Mouse (Mus musculus): ENCODE data around the gene Hal. TPM values are rescaled to one million over a fixed set of nuclear protein-coding genes. Genes with fewer than 3 reads are reported as not detected.

Gene Hal
- polyA plus RNA-seq, 1 experiment from 2014 or later, result not detected

- H3K4me3 ChIP-seq (ENCODE audit: control insufficient read depth in 1 of 2, insufficient read depth in 1 of 2, low read depth in 1 of 2, low read length in 2 of 2), result no peak overlapping the region
- H3K4me1 ChIP-seq (ENCODE audit: control insufficient read depth in 2 of 2, insufficient read depth in 2 of 2, low read length in 2 of 2), result peaks cover 0 to 3% of the 10 kb centered on the region in 2 experiments; a peak in 1 of 4 replicates
- no peak overlapping the region for H3K27ac ChIP-seq (replicated peaks in 1 of 2; ENCODE audit: control insufficient read depth in 1 of 2, insufficient read depth in 1 of 2, low read depth in 2 of 2, low read length in 2 of 2)
- no peak overlapping the region for H3K4me2 ChIP-seq (ENCODE audit: low read length)
- H3K27me3 ChIP-seq (ENCODE audit: control insufficient read depth, insufficient read depth, low read length), result no peaks in the 10 kb centered on the region
- H3K36me3 ChIP-seq (ENCODE audit: control insufficient read depth, insufficient read depth, low read length), result peaks cover 88% of the 10 kb centered on the region
- ATAC-seq (ENCODE audit: insufficient number of reproducible peaks, insufficient read depth, low FRiP score, low read depth), result no peak
- no peak overlapping the region for H3K9ac ChIP-seq (ENCODE audit: low read length)
- H3K9me3 ChIP-seq (ENCODE audit: control insufficient read depth, low read length), result no peaks in the 10 kb centered on the region
- 82% methylated on average over 7 of the region's 7 CpGs for WGBS
These were observed 25.7 kb upstream of the Hal start for GRCm38 (mm10) chr10:93462692-93463382.

GRCm38 (mm10) chr10:93463611-93464010 is 25.0 kb upstream of the Hal start:
- Histone ChIP-seq H3K27ac (replicated peaks in 1 of 2; ENCODE audit: control insufficient read depth in 1 of 2, insufficient read depth in 1 of 2, low read depth in 2 of 2, low read length in 2 of 2) (no peak overlapping the region), H3K9ac (ENCODE audit: low read length) (no peak overlapping the region), H3K4me3 (ENCODE audit: control insufficient read depth in 1 of 2, insufficient read depth in 1 of 2, low read depth in 1 of 2, low read length in 2 of 2) (no peak overlapping the region), H3K9me3 (ENCODE audit: control insufficient read depth, low read length) (no peaks in the 10 kb centered on the region), H3K4me1 (ENCODE audit: control insufficient read depth in 2 of 2, insufficient read depth in 2 of 2, low read length in 2 of 2) (no peaks in the 10 kb centered on the region), H3K36me3 (ENCODE audit: control insufficient read depth, insufficient read depth, low read length) (peaks cover 92% of the 10 kb centered on the region), H3K27me3 (ENCODE audit: control insufficient read depth, insufficient read depth, low read length) (no peaks in the 10 kb centered on the region), H3K4me2 (ENCODE audit: low read length) (no peak overlapping the region)
- no peak for ATAC-seq (ENCODE audit: insufficient number of reproducible peaks, insufficient read depth, low FRiP score, low read depth)
- WGBS, result 93% methylated on average over 13 of the region's 13 CpGs

DNA sequence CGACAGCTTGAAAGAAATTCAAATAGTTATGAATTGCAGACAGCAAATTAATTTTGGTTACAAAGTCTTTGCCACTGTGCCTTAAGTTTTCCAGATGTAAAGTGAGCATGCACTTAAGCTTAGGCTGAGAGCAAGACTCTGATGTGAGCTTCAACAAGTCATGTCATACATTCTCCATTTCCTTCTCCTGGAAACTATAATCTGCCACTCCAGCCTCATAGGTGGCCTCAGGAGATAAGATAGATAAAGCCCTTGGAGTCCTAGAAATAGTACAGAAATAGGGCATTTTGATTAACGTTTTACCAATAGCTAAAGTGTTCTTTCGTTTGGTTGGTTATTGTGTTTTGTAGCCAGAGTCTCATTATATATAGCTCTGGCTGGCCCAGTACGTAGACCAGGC is 21.3 kb upstream of the Hal start:
- H3K4me2 ChIP-seq (ENCODE audit: low read length), result no peak overlapping the region
- no peaks in the 10 kb centered on the region for H3K4me1 ChIP-seq (ENCODE audit: control insufficient read depth in 2 of 2, insufficient read depth in 2 of 2, low read length in 2 of 2)
- WGBS, result 84% methylated on average over 4 of the region's 4 CpGs
- peaks cover 95% of the 10 kb centered on the region for H3K36me3 ChIP-seq (ENCODE audit: control insufficient read depth, insufficient read depth, low read length)
- no peaks in the 10 kb centered on the region for H3K27me3 ChIP-seq (ENCODE audit: control insufficient read depth, insufficient read depth, low read length)
- no peak for ATAC-seq (ENCODE audit: insufficient number of reproducible peaks, insufficient read depth, low FRiP score, low read depth)
- no peak overlapping the region for H3K9ac ChIP-seq (ENCODE audit: low read length)
- no peak overlapping the region for H3K27ac ChIP-seq (replicated peaks in 1 of 2; ENCODE audit: control insufficient read depth in 1 of 2, insufficient read depth in 1 of 2, low read depth in 2 of 2, low read length in 2 of 2)
- no peaks in the 10 kb centered on the region for H3K9me3 ChIP-seq (ENCODE audit: control insufficient read depth, low read length)
- no peak overlapping the region for H3K4me3 ChIP-seq (ENCODE audit: control insufficient read depth in 1 of 2, insufficient read depth in 1 of 2, low read depth in 1 of 2, low read length in 2 of 2)

DNA sequence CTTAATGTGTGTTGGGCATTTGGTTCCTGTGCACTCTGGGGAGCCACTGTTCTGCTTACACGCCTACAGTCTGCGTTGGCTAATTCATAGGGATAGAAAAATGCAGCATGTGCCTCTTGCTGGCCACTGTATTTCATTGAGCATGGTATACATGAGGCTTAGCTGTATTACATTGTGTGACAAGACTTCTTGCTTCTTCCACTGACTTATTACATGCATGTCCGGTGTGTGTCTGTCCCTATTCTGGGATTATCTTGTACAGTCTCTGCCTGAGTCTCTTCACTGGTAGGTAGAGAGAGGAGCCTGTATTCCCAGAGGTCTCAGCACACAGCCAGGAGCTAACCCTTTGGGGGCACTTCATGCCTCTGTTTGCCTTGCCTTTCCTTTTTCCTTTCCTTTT is 20.8 kb upstream of the Hal start:
- ATAC-seq (ENCODE audit: insufficient number of reproducible peaks, insufficient read depth, low FRiP score, low read depth), result no peak
- no peaks in the 10 kb centered on the region for H3K27me3 ChIP-seq (ENCODE audit: control insufficient read depth, insufficient read depth, low read length)
- no peaks in the 10 kb centered on the region for H3K9me3 ChIP-seq (ENCODE audit: control insufficient read depth, low read length)
- 98% methylated on average over 3 of the region's 3 CpGs for WGBS
- H3K4me3 ChIP-seq (ENCODE audit: control insufficient read depth in 1 of 2, insufficient read depth in 1 of 2, low read depth in 1 of 2, low read length in 2 of 2), result no peak overlapping the region
- H3K27ac ChIP-seq (replicated peaks in 1 of 2; ENCODE audit: control insufficient read depth in 1 of 2, insufficient read depth in 1 of 2, low read depth in 2 of 2, low read length in 2 of 2), result no peak overlapping the region
- H3K4me2 ChIP-seq (ENCODE audit: low read length), result no peak overlapping the region
- peaks cover 95% of the 10 kb centered on the region for H3K36me3 ChIP-seq (ENCODE audit: control insufficient read depth, insufficient read depth, low read length)
- no peak overlapping the region for H3K9ac ChIP-seq (ENCODE audit: low read length)
- no peaks in the 10 kb centered on the region for H3K4me1 ChIP-seq (ENCODE audit: control insufficient read depth in 2 of 2, insufficient read depth in 2 of 2, low read length in 2 of 2)

DNA sequence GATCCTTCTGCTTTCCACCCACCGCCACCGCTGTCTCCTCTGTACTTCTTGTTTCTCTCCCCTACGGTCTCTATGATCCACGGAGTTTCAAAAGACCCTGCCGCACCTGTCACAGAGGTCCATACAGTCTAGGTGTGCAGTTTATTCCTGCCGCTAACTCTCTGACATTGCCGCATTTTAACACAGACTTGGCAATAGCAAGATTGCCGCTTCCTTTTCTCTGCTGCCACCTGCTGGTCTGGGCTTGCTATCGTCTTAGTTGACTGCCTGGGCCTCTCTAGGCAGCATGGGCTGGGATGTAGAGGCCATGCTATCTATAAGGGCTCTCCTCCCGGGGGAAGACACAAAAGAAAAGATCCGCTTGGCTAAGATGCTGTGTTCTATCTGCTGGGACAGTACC is 17.2 kb upstream of the Hal start:
- Histone ChIP-seq H3K4me3 (ENCODE audit: control insufficient read depth in 1 of 2, insufficient read depth in 1 of 2, low read depth in 1 of 2, low read length in 2 of 2) (no peak overlapping the region), H3K27me3 (ENCODE audit: control insufficient read depth, insufficient read depth, low read length) (no peaks in the 10 kb centered on the region), H3K9me3 (ENCODE audit: control insufficient read depth, low read length) (no peaks in the 10 kb centered on the region), H3K36me3 (ENCODE audit: control insufficient read depth, insufficient read depth, low read length) (peaks cover 95% of the 10 kb centered on the region), H3K9ac (ENCODE audit: low read length) (no peak overlapping the region), H3K4me2 (ENCODE audit: low read length) (no peak overlapping the region), H3K4me1 (ENCODE audit: control insufficient read depth in 2 of 2, insufficient read depth in 2 of 2, low read length in 2 of 2) (no peaks in the 10 kb centered on the region), H3K27ac (replicated peaks in 1 of 2; ENCODE audit: control insufficient read depth in 1 of 2, insufficient read depth in 1 of 2, low read depth in 2 of 2, low read length in 2 of 2) (no peak overlapping the region)
- no peak for ATAC-seq (ENCODE audit: insufficient number of reproducible peaks, insufficient read depth, low FRiP score, low read depth)
- WGBS, result 58% methylated on average over 11 of the region's 11 CpGs

DNA sequence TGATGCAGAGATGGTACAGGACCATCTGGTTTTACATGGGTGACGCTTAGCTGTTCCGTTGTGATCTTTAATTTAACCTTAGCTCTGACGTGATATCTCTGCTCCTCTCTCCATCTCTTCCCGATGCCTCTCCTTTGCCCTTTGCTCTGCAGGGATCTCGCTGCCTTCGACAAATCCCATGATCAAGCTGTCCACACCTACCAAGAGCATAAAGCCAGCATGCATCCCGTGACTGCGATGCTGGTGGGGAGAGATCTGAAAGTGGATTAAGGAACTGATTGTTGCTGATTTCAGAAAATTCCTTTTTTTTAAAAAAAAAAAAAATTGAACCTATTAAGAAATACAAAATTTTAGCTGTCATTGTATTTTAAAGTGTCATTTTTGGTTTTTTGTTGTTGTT is 4.1 kb upstream of the Hal start:
- no peak for ATAC-seq (ENCODE audit: insufficient number of reproducible peaks, insufficient read depth, low FRiP score, low read depth)
- Histone ChIP-seq H3K27ac (replicated peaks in 1 of 2; ENCODE audit: control insufficient read depth in 1 of 2, insufficient read depth in 1 of 2, low read depth in 2 of 2, low read length in 2 of 2) (no peak overlapping the region), H3K9me3 (ENCODE audit: control insufficient read depth, low read length) (no peaks in the 10 kb centered on the region), H3K36me3 (ENCODE audit: control insufficient read depth, insufficient read depth, low read length) (peaks cover 65% of the 10 kb centered on the region), H3K4me1 (ENCODE audit: control insufficient read depth in 2 of 2, insufficient read depth in 2 of 2, low read length in 2 of 2) (no peaks in the 10 kb centered on the region), H3K4me3 (ENCODE audit: control insufficient read depth in 1 of 2, insufficient read depth in 1 of 2, low read depth in 1 of 2, low read length in 2 of 2) (no peak overlapping the region), H3K27me3 (ENCODE audit: control insufficient read depth, insufficient read depth, low read length) (no peaks in the 10 kb centered on the region), H3K9ac (ENCODE audit: low read length) (no peak overlapping the region), H3K4me2 (ENCODE audit: low read length) (no peak overlapping the region)
- WGBS, result 69% methylated on average over 8 of the region's 8 CpGs

GRCm38 (mm10) chr10:93485055-93485691 is 3.4 kb upstream of the Hal start:
- H3K27ac ChIP-seq (replicated peaks in 1 of 2; ENCODE audit: control insufficient read depth in 1 of 2, insufficient read depth in 1 of 2, low read depth in 2 of 2, low read length in 2 of 2), result no peak overlapping the region
- peaks cover 58% of the 10 kb centered on the region for H3K36me3 ChIP-seq (ENCODE audit: control insufficient read depth, insufficient read depth, low read length)
- no peak overlapping the region for H3K4me2 ChIP-seq (ENCODE audit: low read length)
- H3K9ac ChIP-seq (ENCODE audit: low read length), result no peak overlapping the region
- no peaks in the 10 kb centered on the region for H3K27me3 ChIP-seq (ENCODE audit: control insufficient read depth, insufficient read depth, low read length)
- H3K9me3 ChIP-seq (ENCODE audit: control insufficient read depth, low read length), result no peaks in the 10 kb centered on the region
- no peak overlapping the region for H3K4me3 ChIP-seq (ENCODE audit: control insufficient read depth in 1 of 2, insufficient read depth in 1 of 2, low read depth in 1 of 2, low read length in 2 of 2)
- 74% methylated on average over 8 of the region's 8 CpGs for WGBS
- ATAC-seq (ENCODE audit: insufficient number of reproducible peaks, insufficient read depth, low FRiP score, low read depth), result peak; percentile 46; the same call in 1 of the 2 replicates
- no peaks in the 10 kb centered on the region for H3K4me1 ChIP-seq (ENCODE audit: control insufficient read depth in 2 of 2, insufficient read depth in 2 of 2, low read length in 2 of 2)

DNA sequence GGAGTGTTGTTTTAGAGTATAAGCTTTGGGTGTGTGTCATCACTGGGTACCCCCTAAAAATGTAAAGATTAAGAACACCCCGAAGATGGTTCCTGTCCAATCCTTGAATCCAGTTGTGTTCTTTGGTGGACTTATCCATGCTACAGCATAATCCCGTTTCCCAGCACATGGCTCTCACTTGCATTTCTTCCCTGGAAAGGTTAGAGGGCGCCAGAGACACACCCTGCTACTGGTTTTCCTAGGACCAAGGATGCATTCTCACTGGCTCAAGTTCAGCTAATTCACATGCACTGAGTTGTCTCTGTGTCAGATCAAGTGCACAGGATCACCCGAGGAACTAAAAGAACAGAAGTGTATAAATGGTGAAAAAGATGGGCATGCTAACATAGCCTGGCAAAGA is 1.9 kb upstream of the Hal start:
- H3K4me2 ChIP-seq (ENCODE audit: low read length), result no peak overlapping the region
- 23% methylated on average over 4 of the region's 4 CpGs for WGBS
- H3K27ac ChIP-seq (replicated peaks in 1 of 2; ENCODE audit: control insufficient read depth in 1 of 2, insufficient read depth in 1 of 2, low read depth in 2 of 2, low read length in 2 of 2), result no peak overlapping the region
- no peak overlapping the region for H3K9ac ChIP-seq (ENCODE audit: low read length)
- no peaks in the 10 kb centered on the region for H3K27me3 ChIP-seq (ENCODE audit: control insufficient read depth, insufficient read depth, low read length)
- no peaks in the 10 kb centered on the region for H3K4me1 ChIP-seq (ENCODE audit: control insufficient read depth in 2 of 2, insufficient read depth in 2 of 2, low read length in 2 of 2)
- H3K9me3 ChIP-seq (ENCODE audit: control insufficient read depth, low read length), result no peaks in the 10 kb centered on the region
- no peak overlapping the region for H3K4me3 ChIP-seq (ENCODE audit: control insufficient read depth in 1 of 2, insufficient read depth in 1 of 2, low read depth in 1 of 2, low read length in 2 of 2)
- ATAC-seq (ENCODE audit: insufficient number of reproducible peaks, insufficient read depth, low FRiP score, low read depth), result no peak
- peaks cover 44% of the 10 kb centered on the region for H3K36me3 ChIP-seq (ENCODE audit: control insufficient read depth, insufficient read depth, low read length)
